Mouse (Mus musculus) G1E-ER4 (cell line): Measurements from ENCODE around the gene Dsn1. TPM values are rescaled to one million over a fixed set of nuclear protein-coding genes. Genes with fewer than 3 reads are reported as not detected.

Source experiments
- GATA1 ChIP-seq: IDR thresholded peaks from one replicate; pipeline ENCODE4 v1.8.0; 2012; ENCODE audit warnings: low read length, inconsistent platforms
- polyA plus RNA-seq: library from polyadenylated mRNA; stranded (reverse); fragments of >175 nt; gene quantifications from 2 replicates; pipeline ENCODE4 v1.2.3, GENCODE M21; 2012

Gene Dsn1
- polyA plus RNA-seq, 1 experiment, result 6.4 TPM

- no peak for TF ChIP-seq GATA1
Observed at GRCm38 (mm10) chr2:157037303-157037702, 30.3 kb upstream of the Dsn1 start.

DNA sequence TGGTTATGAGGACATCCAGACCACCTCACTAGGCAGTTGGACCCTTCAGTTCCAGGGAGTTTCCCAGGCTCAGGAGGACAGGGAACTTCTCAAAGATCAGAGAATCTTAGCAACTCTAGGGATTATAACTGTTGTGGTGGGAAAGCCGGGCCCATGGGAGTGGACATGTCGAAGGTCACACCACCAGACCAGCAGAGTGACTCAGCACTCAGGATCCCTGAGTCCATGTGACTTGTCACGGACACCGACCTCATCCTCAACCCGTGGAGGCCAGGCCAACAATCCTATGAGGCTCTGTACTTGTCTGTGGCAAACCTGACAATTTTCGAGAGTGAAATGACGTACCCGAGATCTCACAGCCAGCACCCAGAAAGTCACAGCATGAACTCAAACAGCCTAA, 29.4 kb upstream of the Dsn1 start:
- TF ChIP-seq GATA1, result no peak

GRCm38 (mm10) chr2:157035371-157035770, 28.4 kb upstream of the Dsn1 start:
- TF ChIP-seq GATA1, result no peak

DNA sequence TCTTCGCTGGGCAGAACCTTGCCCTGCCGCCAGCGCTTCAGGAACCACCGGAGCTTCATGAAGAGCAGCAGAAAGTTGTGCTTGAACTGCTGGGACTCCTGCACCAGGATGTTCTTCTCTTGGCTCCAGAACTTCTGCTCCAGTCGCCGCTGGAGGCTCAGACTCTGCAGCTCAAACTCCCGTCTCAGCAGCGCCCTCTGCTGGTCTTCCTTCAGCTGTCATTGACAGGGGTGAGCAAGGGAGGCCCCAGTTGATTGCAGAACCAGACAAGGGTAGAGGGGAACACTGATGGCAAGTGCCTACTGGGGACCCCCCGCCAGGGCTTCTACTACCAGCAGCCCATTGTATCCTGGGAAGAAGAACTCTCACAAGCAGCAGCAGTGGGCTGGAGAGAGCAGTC, 23.9 kb upstream of the Dsn1 start:
- TF ChIP-seq GATA1, result no peak

- no peak for TF ChIP-seq GATA1
Observed at GRCm38 (mm10) chr2:157028261-157028660, 21.3 kb upstream of the Dsn1 start.

DNA sequence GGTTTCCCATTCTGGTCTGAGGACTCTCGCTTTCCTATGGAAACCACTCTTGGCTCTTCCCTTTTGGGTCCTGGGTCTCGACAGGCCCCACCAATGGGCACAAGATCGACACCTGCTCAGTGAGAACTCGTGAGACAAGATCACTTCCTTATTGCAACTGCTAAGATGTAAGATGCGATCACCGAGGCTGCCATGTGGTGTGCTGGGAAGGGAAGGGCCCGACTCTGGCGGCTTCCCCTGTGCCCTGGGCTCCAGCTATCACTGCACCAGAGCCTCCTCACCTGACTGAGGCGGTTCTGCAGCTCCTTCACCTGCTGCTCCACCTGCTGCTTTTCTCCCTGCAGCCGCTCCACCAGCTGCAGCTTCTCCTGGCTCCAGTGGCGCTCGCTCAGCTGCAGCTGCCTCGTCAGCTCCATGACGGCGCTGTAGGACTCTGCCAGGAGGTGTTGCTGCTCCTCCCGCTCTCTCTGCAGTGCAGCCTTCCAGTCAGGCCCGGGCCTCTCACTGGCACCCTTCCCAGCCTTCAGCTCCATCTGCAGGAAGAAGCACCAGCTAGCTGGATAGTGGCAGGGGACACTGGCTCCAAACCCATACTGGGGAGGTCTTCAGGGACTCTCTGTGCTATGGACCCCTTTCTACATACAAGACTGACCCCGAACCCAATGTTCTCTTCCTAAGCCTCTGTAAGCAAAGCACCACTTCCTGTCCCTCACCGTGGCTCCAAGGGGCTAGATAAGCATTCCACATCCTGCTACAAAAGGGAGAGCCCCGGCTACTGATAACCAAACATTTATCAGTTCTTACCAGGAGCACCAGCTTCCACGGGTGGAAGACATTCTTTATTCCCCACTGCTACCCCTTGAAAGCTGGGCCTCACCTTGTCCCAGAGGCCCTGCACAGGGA, 20.4 kb upstream of the Dsn1 start:
- TF ChIP-seq GATA1, result peak; percentile 97

GRCm38 (mm10) chr2:157021156-157021555, 14.2 kb upstream of the Dsn1 start:
- no peak for TF ChIP-seq GATA1

- no peak for TF ChIP-seq GATA1
Observed at GRCm38 (mm10) chr2:157019228-157019627, 12.3 kb upstream of the Dsn1 start.

DNA sequence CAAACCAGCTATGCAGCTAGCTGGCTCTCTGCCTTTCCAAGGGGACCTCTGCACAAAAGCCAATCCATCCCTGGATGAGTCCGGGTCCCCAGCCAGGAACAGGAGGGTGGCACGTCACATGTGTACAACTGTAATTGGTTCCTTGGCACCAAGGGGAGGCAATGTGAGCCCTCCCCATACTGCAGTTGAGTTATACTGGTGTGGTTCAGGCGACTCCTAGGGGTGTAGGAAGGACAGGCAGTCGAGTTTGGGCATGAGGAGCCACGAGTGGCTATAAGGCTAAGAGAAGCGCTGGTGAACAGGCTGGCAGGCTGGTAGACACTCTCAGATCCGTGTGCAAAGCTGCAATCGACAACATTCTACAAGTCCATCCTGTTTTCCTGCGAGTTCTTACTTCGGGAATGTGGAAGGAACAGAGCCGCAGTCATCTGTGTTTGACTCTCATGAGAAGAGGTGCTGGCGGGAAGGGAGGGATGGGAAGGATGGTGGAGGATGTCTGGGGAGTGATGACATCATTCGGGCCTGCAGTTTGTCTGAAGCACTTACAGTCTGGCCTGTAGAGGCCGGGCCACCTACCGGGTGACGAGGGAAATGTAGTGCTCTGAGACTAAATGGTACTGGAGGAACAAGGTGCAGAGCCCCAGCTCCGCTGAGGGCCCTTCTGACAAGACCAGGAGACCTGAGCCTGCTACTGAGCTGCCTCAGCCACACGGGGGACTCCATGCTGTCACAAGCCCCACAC, 9.7 kb upstream of the Dsn1 start:
- no peak for TF ChIP-seq GATA1

- no peak for TF ChIP-seq GATA1
Observed at GRCm38 (mm10) chr2:157012341-157012740, 5.4 kb upstream of the Dsn1 start.

- no peak for TF ChIP-seq GATA1
Observed at GRCm38 (mm10) chr2:157010634-157011310, 3.8 kb upstream of the Dsn1 start.

DNA sequence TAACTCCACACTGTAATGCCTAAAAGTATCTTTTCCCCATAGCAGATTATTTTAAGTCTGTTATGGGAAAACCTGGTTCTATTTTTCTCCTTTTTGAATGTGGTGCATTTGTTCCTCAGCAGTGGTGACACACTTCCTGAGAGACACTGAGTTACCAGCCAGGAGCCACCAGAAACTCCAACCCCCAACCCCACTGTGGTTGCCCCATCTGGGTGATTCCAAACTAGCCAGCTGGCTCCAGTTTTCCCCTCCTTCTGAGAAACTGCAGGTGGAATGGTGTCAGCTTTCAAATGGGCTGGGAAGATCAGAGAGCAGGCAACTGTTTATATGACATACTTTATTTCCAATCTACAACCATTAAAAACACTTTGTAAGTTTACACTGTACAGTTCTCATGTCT, 3.2 kb upstream of the Dsn1 start:
- TF ChIP-seq GATA1, result no peak

GRCm38 (mm10) chr2:157008509-157008908, 1.6 kb upstream of the Dsn1 start:
- TF ChIP-seq GATA1, result no peak

GRCm38 (mm10) chr2:157007234-157007596, 261 bp upstream of the Dsn1 start:
- no peak for TF ChIP-seq GATA1

GRCm38 (mm10) chr2:157002321-157002720, 4.6 kb downstream of the Dsn1 start:
- TF ChIP-seq GATA1, result no peak

DNA sequence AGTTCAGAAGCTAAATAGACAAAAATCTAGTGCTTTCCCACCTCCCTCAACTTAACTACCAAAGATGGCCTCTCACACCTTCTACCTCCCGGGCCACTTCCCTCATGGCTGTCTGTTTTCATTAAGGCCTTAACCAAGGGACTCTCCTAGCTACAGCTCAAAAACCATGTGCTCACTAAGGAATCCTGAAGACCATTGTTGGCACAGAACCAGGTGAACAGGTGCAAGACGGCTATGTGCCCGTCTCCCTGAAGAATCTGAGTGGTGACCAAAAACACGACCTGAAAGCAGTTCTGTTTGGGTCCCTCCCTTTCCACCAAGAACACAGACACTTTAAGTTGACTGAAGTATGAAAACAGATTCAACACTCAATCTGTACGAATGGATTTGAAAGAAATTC, 8.7 kb downstream of the Dsn1 start:
- TF ChIP-seq GATA1, result no peak
